In the genomic region with DNA sequence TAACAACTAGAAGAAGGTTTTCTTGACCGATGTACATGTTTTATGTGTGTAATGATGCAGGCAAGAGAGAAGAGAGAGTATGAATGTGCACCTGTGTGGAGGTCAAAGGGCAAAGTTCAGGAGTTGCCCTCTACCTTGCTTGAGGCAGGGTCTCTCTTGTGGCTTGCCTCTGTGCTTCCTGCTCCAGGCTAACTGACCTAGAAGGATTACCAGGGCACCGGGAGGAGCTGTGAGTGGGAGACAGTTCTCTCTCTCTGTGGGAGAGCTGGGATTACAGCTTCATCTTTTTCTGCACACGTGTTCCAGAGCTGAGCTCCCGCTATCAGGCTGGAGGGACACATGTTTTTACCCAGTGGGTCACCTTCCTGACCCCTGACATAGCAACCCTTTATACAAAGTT, we compare ENCODE assay signal across 28 mouse cellular contexts.
DNase-seq lines count a peak whose midpoint lies in the region; ATAC-seq lines count a peak whose summit lies in the region.
"Had no signal": no experiment of that assay in that cellular context is flagged by ENCODE, and none has a peak within 500 bp of the region (broad histone marks: within the 10 kb centered on the region; RNA-seq: fewer than 3 reads in every experiment).

No protein-coding gene starts in this region.

- no peak overlapping the region for H3K27ac ChIP-seq in embryonic facial prominence, embryonic 10.5 days (replicated peaks)
- H3K27ac ChIP-seq in forebrain, embryonic 13.5 days: no peak overlapping the region
- H3K27ac ChIP-seq: embryonic facial prominence, embryonic 13.5 days; embryonic facial prominence, embryonic 15.5 days; forebrain, embryonic 10.5 days; forebrain, embryonic 12.5 days; forebrain, embryonic 15.5 days had no signal

- 37% methylated on average over 4 of the region's 4 CpGs for WGBS in embryonic facial prominence, embryonic 10.5 days
- WGBS in forebrain, embryonic 13.5 days: 50% methylated on average over 4 of the region's 4 CpGs

- H3K9me3 ChIP-seq in embryonic facial prominence, embryonic 10.5 days: no peaks in the 10 kb centered on the region
- no peaks in the 10 kb centered on the region for H3K9me3 ChIP-seq in forebrain, embryonic 13.5 days (replicated peaks)
- H3K9me3 ChIP-seq: embryonic facial prominence, embryonic 13.5 days; embryonic facial prominence, embryonic 15.5 days; forebrain, embryonic 10.5 days; forebrain, embryonic 12.5 days; forebrain, embryonic 15.5 days had no signal

- H3K4me3 ChIP-seq in embryonic facial prominence, embryonic 10.5 days: no peak overlapping the region
- no peak overlapping the region for H3K4me3 ChIP-seq in forebrain, embryonic 13.5 days
- H3K4me3 ChIP-seq: embryonic facial prominence, embryonic 13.5 days; embryonic facial prominence, embryonic 15.5 days; erythroblast, embryonic 14.5 days; forebrain, embryonic 10.5 days; forebrain, embryonic 12.5 days; forebrain, embryonic 15.5 days had no signal

- H3K4me1 ChIP-seq in embryonic facial prominence, embryonic 10.5 days: peaks cover 4% of the 10 kb centered on the region; the same call in 1 of the 2 replicates
- H3K4me1 ChIP-seq in forebrain, embryonic 13.5 days: no peaks in the 10 kb centered on the region
- H3K4me1 ChIP-seq: embryonic facial prominence, embryonic 13.5 days; embryonic facial prominence, embryonic 15.5 days; forebrain, embryonic 12.5 days had no signal

- no peaks in the 10 kb centered on the region for H3K27me3 ChIP-seq in embryonic facial prominence, embryonic 10.5 days (replicated peaks; ENCODE audit: low read depth, poor library complexity, severe bottlenecking)
- no peaks in the 10 kb centered on the region for H3K27me3 ChIP-seq in forebrain, embryonic 13.5 days
- H3K27me3 ChIP-seq: CH12.LX; embryonic facial prominence, embryonic 13.5 days; embryonic facial prominence, embryonic 15.5 days; forebrain, embryonic 12.5 days; forebrain, embryonic 15.5 days had no signal

- H3K36me3 ChIP-seq in embryonic facial prominence, embryonic 10.5 days (replicated peaks): no peaks in the 10 kb centered on the region
- H3K36me3 ChIP-seq in forebrain, embryonic 13.5 days (ENCODE audit: poor library complexity, severe bottlenecking): no peaks in the 10 kb centered on the region
- H3K36me3 ChIP-seq: embryonic facial prominence, embryonic 13.5 days; embryonic facial prominence, embryonic 15.5 days; forebrain, embryonic 10.5 days; forebrain, embryonic 12.5 days; forebrain, embryonic 15.5 days; G1E had no signal

- peak; percentile 5 for DNase-seq in embryo, embryonic 10.5 days (ENCODE audit: low spot score)
- no peak for DNase-seq in embryo, embryonic 10 days (ENCODE audit: low spot score)
- DNase-seq in heart, adult 11 months: peak; percentile 65
- DNase-seq in heart, postnatal 4 days: no peak
- DNase-seq in R1 (ENCODE audit: low read depth, low spot score): peak; percentile 67
- peak; percentile 8 for DNase-seq in embryonic facial prominence, embryonic 10.5 days (ENCODE audit: low spot score)
- DNase-seq: adrenal gland, adult 8-10 months; adrenal gland, postnatal 14 days; adrenal gland, postnatal 36 days; B cell, adult 2 months; cerebellum, adult 11-12 months; cerebellum, adult 2 months; cerebellum, adult 9-10 months; cerebellum, postnatal 10 days; cerebellum, postnatal 25 days; forebrain, postnatal 0 days had no signal

- no peak overlapping the region for H3K9ac ChIP-seq in forebrain, embryonic 13.5 days
- H3K9ac ChIP-seq: embryonic facial prominence, embryonic 13.5 days; embryonic facial prominence, embryonic 15.5 days; forebrain, embryonic 12.5 days; forebrain, embryonic 15.5 days; forebrain, postnatal 0 days had no signal

- H3K4me2 ChIP-seq in forebrain, embryonic 13.5 days: no peak overlapping the region
- H3K4me2 ChIP-seq: embryonic facial prominence, embryonic 13.5 days; embryonic facial prominence, embryonic 15.5 days; forebrain, embryonic 12.5 days; forebrain, embryonic 15.5 days had no signal

- ATAC-seq in forebrain, embryonic 13.5 days: no peak
- ATAC-seq: activated CD4-positive, CD25-positive, alpha-beta regulatory T cell, adult 4 months; CD4-positive, CD25-positive, alpha-beta regulatory T cell, adult 4 months; forebrain, embryonic 15.5 days; forebrain, postnatal 0 days; Patski had no signal

Comparison
In these comparisons a context has a peak if more than half of its experiments do, and no peak if none do; other contexts are left out.
1. DNase-seq: peak in embryo, embryonic 10.5 days (single experiment), heart, adult 11 months (single experiment), R1 (single experiment) and embryonic facial prominence, embryonic 10.5 days (single experiment); none in embryo, embryonic 10 days (single experiment) and heart, postnatal 4 days (single experiment).